Mouse (Mus musculus) embryo, embryonic 11 days (tissue): ENCODE measurements around the gene Nell1.
"Not testable (repeated sequence)": the region's sequence is repeated elsewhere in the genome, so short reads cannot be mapped to it uniquely, and the experiment has no call there.

Experiments used
- DNase-seq: peaks from one replicate; pipeline ENCODE4 v3.0.0-alpha.2; 2015

Gene Nell1

GRCm38 (mm10) chr7:49974841-49975440 lies at the start of gene Nell1:
Gene Nell1, plus strand, starts transcription at chr7:49974864.
- peak; percentile 77 for DNase-seq

GRCm38 (mm10) chr7:49928571-49928970 lies 46.1 kb upstream of the Nell1 start:
- no peak for DNase-seq

GRCm38 (mm10) chr7:49929999-49930398 lies 44.7 kb upstream of the Nell1 start:
- no peak for DNase-seq

- not testable (repeated sequence) for DNase-seq
These were observed 41.1 kb upstream of the Nell1 start for GRCm38 (mm10) chr7:49933386-49934115.

GRCm38 (mm10) chr7:49936821-49937220 lies 37.8 kb upstream of the Nell1 start:
- DNase-seq, result no peak

GRCm38 (mm10) chr7:49942023-49942422 lies 32.6 kb upstream of the Nell1 start:
- no peak for DNase-seq

- DNase-seq, result no peak
These were observed 32.2 kb upstream of the Nell1 start for GRCm38 (mm10) chr7:49942490-49942889.

- no peak for DNase-seq
These were observed 28.0 kb upstream of the Nell1 start for GRCm38 (mm10) chr7:49946691-49947090.

GRCm38 (mm10) chr7:49953546-49954181 lies 21.0 kb upstream of the Nell1 start:
- peak; percentile 63 for DNase-seq

- no peak for DNase-seq
These were observed 19.8 kb upstream of the Nell1 start for GRCm38 (mm10) chr7:49954834-49955233.

GRCm38 (mm10) chr7:49957142-49957541 lies 17.5 kb upstream of the Nell1 start:
- no peak for DNase-seq

GRCm38 (mm10) chr7:49963764-49964163 lies 10.9 kb upstream of the Nell1 start:
- DNase-seq, result no peak

- no peak for DNase-seq
These were observed 5.1 kb upstream of the Nell1 start for GRCm38 (mm10) chr7:49969516-49969915.

GRCm38 (mm10) chr7:49975441-49976121 lies 917 bp downstream of the Nell1 start:
- DNase-seq, result peak; percentile 47

GRCm38 (mm10) chr7:49981511-49982227 lies 7.0 kb downstream of the Nell1 start:
- DNase-seq, result no peak

GRCm38 (mm10) chr7:49984698-49985097 lies 10.0 kb downstream of the Nell1 start:
- no peak for DNase-seq

- DNase-seq, result no peak
These were observed 11.3 kb downstream of the Nell1 start for GRCm38 (mm10) chr7:49985947-49986346.

GRCm38 (mm10) chr7:49999321-49999720 lies 24.7 kb downstream of the Nell1 start:
- no peak for DNase-seq

GRCm38 (mm10) chr7:50005268-50005667 lies 30.6 kb downstream of the Nell1 start:
- no peak for DNase-seq

- DNase-seq, result no peak
These were observed 60.8 kb downstream of the Nell1 start for GRCm38 (mm10) chr7:50035187-50036153.

GRCm38 (mm10) chr7:50041112-50041511 lies 66.4 kb downstream of the Nell1 start:
- DNase-seq, result peak; percentile 7

- no peak for DNase-seq
These were observed 75.5 kb downstream of the Nell1 start for GRCm38 (mm10) chr7:50050144-50050543.
